Mouse (Mus musculus): ENCODE measurements around the gene Ptgfrn. TPM values are rescaled to one million over a fixed set of nuclear protein-coding genes. Genes with fewer than 3 reads are reported as not detected.

Gene Ptgfrn
- total and polyA plus RNA-seq, 3 experiments, result not detected

DNA sequence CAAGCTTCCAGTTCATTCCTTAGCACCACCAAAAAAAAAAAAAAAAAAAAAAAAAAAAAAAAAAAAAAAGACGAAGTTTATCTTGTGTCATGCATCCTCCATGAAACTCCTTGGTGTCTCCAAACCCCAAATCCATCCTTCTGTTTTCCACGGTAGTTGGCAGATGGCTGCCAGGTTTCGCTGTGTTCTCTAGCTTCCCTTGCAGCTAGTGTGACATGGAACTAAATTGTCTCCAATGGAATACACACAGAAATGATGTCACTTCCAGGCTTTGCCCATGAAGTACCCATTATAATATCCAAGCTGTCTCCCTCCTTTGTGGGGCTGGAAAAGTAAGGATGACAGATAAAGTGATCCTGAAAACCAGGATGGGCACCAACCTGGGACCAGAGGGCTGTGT, 3.8 kb downstream of the Ptgfrn start:
- in situ Hi-C loops (cut with MboI; ENCODE audit: low pct_ligation_motif_present, low pct_unique_long_range_greater_than_20kb, low sequenced_read_pairs) (no loop called here), dilution Hi-C loops (cut with MboI; ENCODE audit: extremely low pct_ligation_motif_present, extremely low pct_unique_long_range_greater_than_20kb, low sequenced_read_pairs) (no loop called here)
- Histone ChIP-seq H3K27me3 (replicated peaks) (no peaks in the 10 kb centered on the region), H3K27ac (ENCODE audit: insufficient read depth, low read depth) (no peak overlapping the region), H3K9ac (ENCODE audit: insufficient read depth, low read depth) (no peak overlapping the region), H3K4me3 (replicated peaks in 1 of 3; ENCODE audit: low read depth in 2 of 3, low read length in 2 of 3, poor library complexity in 1 of 3) (no peak overlapping the region), H3K79me2 (replicated peaks; ENCODE audit: control insufficient read depth, extremely low read depth, insufficient read depth, poor library complexity, severe bottlenecking) (no peaks in the 10 kb centered on the region), H3K9me3 (replicated peaks; ENCODE audit: low read length) (no peaks in the 10 kb centered on the region), H3K36me3 (replicated peaks in 1 of 2; ENCODE audit: control insufficient read depth in 1 of 2, insufficient read depth in 1 of 2, low read length in 1 of 2) (no peaks in the 10 kb centered on the region), H3K4me2 (ENCODE audit: insufficient read depth, low read depth, poor library complexity, severe bottlenecking) (no peak overlapping the region), H3K4me1 (ENCODE audit: control insufficient read depth in 1 of 2, insufficient read depth in 2 of 2) (no peaks in the 10 kb centered on the region)
- TF ChIP-seq IRF4 (IDR thresholded peaks at IDR 0.05; ENCODE audit: low read depth, low read length) (no peak), RCOR1 (conservative IDR thresholded peaks at IDR 0.05; ENCODE audit: low read depth, low read length) (no peak), ZKSCAN1 (IDR thresholded peaks at IDR 0.05; ENCODE audit: borderline replicate concordance, low read depth, low read length) (no peak), E2F4 (IDR thresholded peaks at IDR 0.05; ENCODE audit: insufficient replicate concordance, low read depth, low read length) (no peak), USF2 (conservative IDR thresholded peaks at IDR 0.05; ENCODE audit: low read depth, low read length) (no peak), CTCF (conservative IDR thresholded peaks at IDR 0.05 in 1 of 2, IDR thresholded peaks at IDR 0.05 in 1 of 2; ENCODE audit: low read depth in 2 of 2, low read length in 2 of 2) (no peak), SMC3 (IDR thresholded peaks at IDR 0.05; ENCODE audit: low read depth, low read length) (no peak), TBP (conservative IDR thresholded peaks at IDR 0.05; ENCODE audit: low read depth, low read length) (no peak), ZMIZ1 (IDR thresholded peaks at IDR 0.05; ENCODE audit: low read depth, low read length) (no peak), POLR2AphosphoS2 (IDR thresholded peaks at IDR 0.05; ENCODE audit: low read depth, low read length) (no peak), RAD21 (IDR thresholded peaks at IDR 0.05; ENCODE audit: low read depth, low read length) (no peak), ZC3H11A (IDR thresholded peaks at IDR 0.05; ENCODE audit: low read depth, low read length) (no peak), GABPA (IDR thresholded peaks at IDR 0.05; ENCODE audit: insufficient replicate concordance, low read depth, low read length) (no peak), EP300 (IDR thresholded peaks at IDR 0.05; ENCODE audit: low read length) (no peak), NRF1 (IDR thresholded peaks at IDR 0.05; ENCODE audit: low read depth, low read length) (no peak), MXI1 (IDR thresholded peaks at IDR 0.05; ENCODE audit: low read depth, low read length) (no peak), TCF12 (IDR thresholded peaks at IDR 0.05; ENCODE audit: low read depth, low read length) (no peak), POLR2A (IDR thresholded peaks at IDR 0.05; ENCODE audit: low read depth, low read length) (no peak), ETS1 (conservative IDR thresholded peaks at IDR 0.05; ENCODE audit: low read depth, low read length) (no peak), CHD2 (IDR thresholded peaks at IDR 0.05; ENCODE audit: low read length) (no peak)
- no peak for DNase-seq (ENCODE audit: extremely low read depth)

DNA sequence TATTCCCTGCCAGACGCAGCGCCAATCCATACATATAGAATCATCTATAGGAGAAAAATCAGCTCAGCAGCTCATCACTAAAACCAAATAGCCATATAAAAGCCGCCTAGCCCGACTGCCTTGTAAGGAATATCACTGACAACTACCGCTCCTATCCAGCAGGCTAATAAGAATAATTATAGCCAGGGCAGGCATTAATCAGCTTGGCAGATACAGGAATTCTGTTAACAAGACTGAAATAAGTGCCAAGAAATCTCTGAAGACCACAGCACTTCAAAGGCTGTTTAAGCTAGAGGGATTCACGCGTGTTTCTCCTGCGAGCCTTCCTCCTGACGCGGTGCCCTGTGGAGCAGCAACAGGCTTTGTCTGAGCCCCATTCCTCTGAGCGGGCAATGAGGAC, 4.6 kb downstream of the Ptgfrn start:
- Histone ChIP-seq H3K4me1 (ENCODE audit: control insufficient read depth in 1 of 2, insufficient read depth in 2 of 2) (no peaks in the 10 kb centered on the region), H3K9ac (ENCODE audit: insufficient read depth, low read depth) (no peak overlapping the region), H3K27me3 (replicated peaks) (no peaks in the 10 kb centered on the region), H3K36me3 (replicated peaks in 1 of 2; ENCODE audit: control insufficient read depth in 1 of 2, insufficient read depth in 1 of 2, low read length in 1 of 2) (no peaks in the 10 kb centered on the region), H3K4me2 (ENCODE audit: insufficient read depth, low read depth, poor library complexity, severe bottlenecking) (no peak overlapping the region), H3K9me3 (replicated peaks; ENCODE audit: low read length) (no peaks in the 10 kb centered on the region), H3K4me3 (replicated peaks in 1 of 3; ENCODE audit: low read depth in 2 of 3, low read length in 2 of 3, poor library complexity in 1 of 3) (no peak overlapping the region), H3K79me2 (replicated peaks; ENCODE audit: control insufficient read depth, extremely low read depth, insufficient read depth, poor library complexity, severe bottlenecking) (no peaks in the 10 kb centered on the region), H3K27ac (ENCODE audit: insufficient read depth, low read depth) (no peak overlapping the region)
- TF ChIP-seq E2F4 (IDR thresholded peaks at IDR 0.05; ENCODE audit: insufficient replicate concordance, low read depth, low read length) (no peak), CHD1 (IDR thresholded peaks at IDR 0.05; ENCODE audit: low read depth, low read length) (no peak), ETS1 (conservative IDR thresholded peaks at IDR 0.05; ENCODE audit: low read depth, low read length) (no peak), MXI1 (IDR thresholded peaks at IDR 0.05; ENCODE audit: low read depth, low read length) (no peak), NELFE (IDR thresholded peaks at IDR 0.05; ENCODE audit: low read depth, low read length) (no peak)
- in situ Hi-C loops (cut with MboI; ENCODE audit: low pct_ligation_motif_present, low pct_unique_long_range_greater_than_20kb, low sequenced_read_pairs) (no loop called here), dilution Hi-C loops (cut with MboI; ENCODE audit: extremely low pct_ligation_motif_present, extremely low pct_unique_long_range_greater_than_20kb, low sequenced_read_pairs) (no loop called here)
- DNase-seq (ENCODE audit: extremely low read depth), result no peak
